Mouse (Mus musculus): ENCODE data around the gene Prima1. TPM values are rescaled to one million over a fixed set of nuclear protein-coding genes. Genes with fewer than 3 reads are reported as not detected.

The Prima1 gene
- polyA plus RNA-seq, 1 experiment from 2014 or later, result 0.42 TPM

- Histone ChIP-seq H3K27ac (no peak overlapping the region), H3K9ac (ENCODE audit: low read depth, low read length) (no peak overlapping the region), H3K27me3 (ENCODE audit: insufficient read depth, low read length) (no peaks in the 10 kb centered on the region), H3K9me3 (replicated peaks; ENCODE audit: low read length) (no peaks in the 10 kb centered on the region), H3K4me2 (ENCODE audit: low read length) (no peak overlapping the region), H3K36me3 (ENCODE audit: insufficient read depth, low read length) (no peaks in the 10 kb centered on the region), H3K4me1 (replicated peaks; ENCODE audit: insufficient read depth, low read length) (0 out of 2 replicates have a peak, but pooled peaks cover 4% of the 10 kb centered on the region), H3K4me3 (replicated peaks; ENCODE audit: low read depth, low read length) (no peak overlapping the region)
- DNase-seq (ENCODE audit: low spot score), result no peak
- no peak for ATAC-seq (replicated peaks; ENCODE audit: low FRiP score, low read depth)
- TF ChIP-seq CTCF (IDR thresholded peaks at IDR 0.05; ENCODE audit: low read depth), result no peak
- WGBS, result 17% methylated on average over 12 of the region's 12 CpGs
Observed at GRCm38 (mm10) chr12:103168892-103169291, 73.1 kb downstream of the Prima1 start.

- no peak overlapping the region for H3K4me3 ChIP-seq (replicated peaks; ENCODE audit: low read depth, low read length)
- ATAC-seq (replicated peaks; ENCODE audit: low FRiP score, low read depth) (no peak), DNase-seq (ENCODE audit: low spot score) (no peak)
- H3K27ac ChIP-seq, result no peak overlapping the region
- H3K9ac ChIP-seq (ENCODE audit: low read depth, low read length), result no peak overlapping the region
- H3K4me1 ChIP-seq (replicated peaks; ENCODE audit: insufficient read depth, low read length), result 0 out of 2 replicates have a peak, but pooled peaks cover 4% of the 10 kb centered on the region
- H3K4me2 ChIP-seq (ENCODE audit: low read length), result no peak overlapping the region
- WGBS, result 48% methylated on average over 14 of the region's 14 CpGs
- no peaks in the 10 kb centered on the region for H3K9me3 ChIP-seq (replicated peaks; ENCODE audit: low read length)
- TF ChIP-seq CTCF (IDR thresholded peaks at IDR 0.05; ENCODE audit: low read depth), result no peak
- no peaks in the 10 kb centered on the region for H3K36me3 ChIP-seq (ENCODE audit: insufficient read depth, low read length)
- no peaks in the 10 kb centered on the region for H3K27me3 ChIP-seq (ENCODE audit: insufficient read depth, low read length)
Observed at GRCm38 (mm10) chr12:103164101-103165030, 77.6 kb downstream of the Prima1 start.

- Histone ChIP-seq H3K27me3 (ENCODE audit: insufficient read depth, low read length) (no peaks in the 10 kb centered on the region), H3K36me3 (ENCODE audit: insufficient read depth, low read length) (no peaks in the 10 kb centered on the region), H3K27ac (no peak overlapping the region), H3K4me3 (replicated peaks; ENCODE audit: low read depth, low read length) (no peak overlapping the region), H3K9ac (ENCODE audit: low read depth, low read length) (no peak overlapping the region), H3K4me1 (replicated peaks; ENCODE audit: insufficient read depth, low read length) (no peaks in the 10 kb centered on the region), H3K4me2 (ENCODE audit: low read length) (no peak overlapping the region), H3K9me3 (replicated peaks; ENCODE audit: low read length) (no peaks in the 10 kb centered on the region)
- TF ChIP-seq CTCF (IDR thresholded peaks at IDR 0.05; ENCODE audit: low read depth), result no peak
- ATAC-seq (replicated peaks; ENCODE audit: low FRiP score, low read depth), result no peak
- no peak for DNase-seq (ENCODE audit: low spot score)
- 82% methylated on average over 10 of the region's 10 CpGs for WGBS
Observed at GRCm38 (mm10) chr12:103163596-103163995, 78.4 kb downstream of the Prima1 start.

GRCm38 (mm10) chr12:103160721-103161120 lies 81.2 kb downstream of the Prima1 start:
- no peaks in the 10 kb centered on the region for H3K4me1 ChIP-seq (replicated peaks; ENCODE audit: insufficient read depth, low read length)
- H3K36me3 ChIP-seq (ENCODE audit: insufficient read depth, low read length), result no peaks in the 10 kb centered on the region
- no peak overlapping the region for H3K27ac ChIP-seq
- no peak for TF ChIP-seq CTCF (IDR thresholded peaks at IDR 0.05; ENCODE audit: low read depth)
- WGBS, result 67% methylated on average over 4 of the region's 4 CpGs
- no peaks in the 10 kb centered on the region for H3K27me3 ChIP-seq (ENCODE audit: insufficient read depth, low read length)
- no peak for DNase-seq (ENCODE audit: low spot score)
- no peak overlapping the region for H3K9ac ChIP-seq (ENCODE audit: low read depth, low read length)
- no peak overlapping the region for H3K4me2 ChIP-seq (ENCODE audit: low read length)
- H3K9me3 ChIP-seq (replicated peaks; ENCODE audit: low read length), result no peaks in the 10 kb centered on the region
- no peak overlapping the region for H3K4me3 ChIP-seq (replicated peaks; ENCODE audit: low read depth, low read length)
- no peak for ATAC-seq (replicated peaks; ENCODE audit: low FRiP score, low read depth)

GRCm38 (mm10) chr12:103159016-103159415 lies 82.9 kb downstream of the Prima1 start:
- ATAC-seq (replicated peaks; ENCODE audit: low FRiP score, low read depth) (no peak), DNase-seq (ENCODE audit: low spot score) (no peak)
- no peak overlapping the region for H3K9ac ChIP-seq (ENCODE audit: low read depth, low read length)
- H3K9me3 ChIP-seq (replicated peaks; ENCODE audit: low read length), result no peaks in the 10 kb centered on the region
- H3K27me3 ChIP-seq (ENCODE audit: insufficient read depth, low read length), result no peaks in the 10 kb centered on the region
- H3K4me3 ChIP-seq (replicated peaks; ENCODE audit: low read depth, low read length), result no peak overlapping the region
- TF ChIP-seq CTCF (IDR thresholded peaks at IDR 0.05; ENCODE audit: low read depth), result no peak
- no peak overlapping the region for H3K27ac ChIP-seq
- 65% methylated on average over 8 of the region's 8 CpGs for WGBS
- H3K36me3 ChIP-seq (ENCODE audit: insufficient read depth, low read length), result no peaks in the 10 kb centered on the region
- H3K4me2 ChIP-seq (ENCODE audit: low read length), result no peak overlapping the region
- H3K4me1 ChIP-seq (replicated peaks; ENCODE audit: insufficient read depth, low read length), result no peaks in the 10 kb centered on the region

GRCm38 (mm10) chr12:103157129-103157910 lies 84.6 kb downstream of the Prima1 start:
- Histone ChIP-seq H3K4me2 (ENCODE audit: low read length) (no peak overlapping the region), H3K4me1 (replicated peaks; ENCODE audit: insufficient read depth, low read length) (no peaks in the 10 kb centered on the region), H3K36me3 (ENCODE audit: insufficient read depth, low read length) (no peaks in the 10 kb centered on the region), H3K9ac (ENCODE audit: low read depth, low read length) (no peak overlapping the region), H3K27ac (no peak overlapping the region), H3K27me3 (ENCODE audit: insufficient read depth, low read length) (no peaks in the 10 kb centered on the region), H3K4me3 (replicated peaks; ENCODE audit: low read depth, low read length) (no peak overlapping the region), H3K9me3 (replicated peaks; ENCODE audit: low read length) (no peaks in the 10 kb centered on the region)
- no peak for TF ChIP-seq CTCF (IDR thresholded peaks at IDR 0.05; ENCODE audit: low read depth)
- 37% methylated on average over 18 of the region's 18 CpGs for WGBS
- no peak for ATAC-seq (replicated peaks; ENCODE audit: low FRiP score, low read depth)
- peak; percentile 7 for DNase-seq (ENCODE audit: low spot score)

Data from kidney, postnatal 0 days (tissue).